Comparison of ENCODE assay signal across 8 mouse cellular contexts in genomic region chr6:119585652-119586375, GRCm38 (mm10). TPM values are rescaled to one million over a fixed set of nuclear protein-coding genes. Genes with fewer than 3 reads are reported as not detected.
DNase-seq lines count a peak whose midpoint lies in the region; ATAC-seq and TF ChIP-seq lines count a peak whose summit lies in the region.

No protein-coding gene starts in this region.

- H3K4me3 ChIP-seq in heart, embryonic 15.5 days, result no peak overlapping the region
- no peak overlapping the region for H3K4me3 ChIP-seq in liver, embryonic 13.5 days (replicated peaks)
- H3K4me3 ChIP-seq in stomach, embryonic 14.5 days (ENCODE audit: low read depth, low read length), result no peak overlapping the region

- H3K9ac ChIP-seq in heart, embryonic 15.5 days, result no peak overlapping the region
- H3K9ac ChIP-seq in liver, embryonic 13.5 days, result no peak overlapping the region
- no peak overlapping the region for H3K9ac ChIP-seq in stomach, embryonic 14.5 days (replicated peaks; ENCODE audit: low read depth, low read length)

- H3K4me1 ChIP-seq in heart, embryonic 15.5 days (replicated peaks), result peaks cover 39% of the 10 kb centered on the region
- 0 out of 2 replicates have a peak, but pooled peaks cover 7% of the 10 kb centered on the region for H3K4me1 ChIP-seq in liver, embryonic 13.5 days (replicated peaks)
- peaks cover 4% of the 10 kb centered on the region; the same call in 1 of the 2 replicates for H3K4me1 ChIP-seq in stomach, embryonic 14.5 days (ENCODE audit: control insufficient read depth, insufficient read depth, low read length)

- 56% methylated on average over 5 of the region's 5 CpGs for WGBS in heart, embryonic 15.5 days
- WGBS in liver, embryonic 13.5 days (ENCODE audit: insufficient replicate concordance), result 67% methylated on average over 5 of the region's 5 CpGs
- WGBS in stomach, embryonic 14.5 days, result 65% methylated on average over 5 of the region's 5 CpGs

- ATAC-seq in heart, embryonic 15.5 days (replicated peaks; ENCODE audit: insufficient number of reproducible peaks, insufficient read depth, low FRiP score, low read depth), result peak; percentile 59; the same call in 1 of the 2 replicates
- 0 out of 2 replicates have a peak, but pooled peaks have one; percentile 23 for ATAC-seq in liver, embryonic 13.5 days (ENCODE audit: low read depth)
- ATAC-seq in stomach, embryonic 14.5 days (ENCODE audit: insufficient number of reproducible peaks, insufficient read depth, low FRiP score, low read depth), result peak; percentile 53; the same call in 1 of the 2 replicates

- no peaks in the 10 kb centered on the region for H3K36me3 ChIP-seq in heart, embryonic 15.5 days
- no peaks in the 10 kb centered on the region for H3K36me3 ChIP-seq in liver, embryonic 13.5 days
- no peaks in the 10 kb centered on the region for H3K36me3 ChIP-seq in stomach, embryonic 14.5 days (ENCODE audit: control insufficient read depth, insufficient read depth, low read length)

- no peak for TF ChIP-seq CTCF in brain, embryonic 14.5 days (IDR thresholded peaks at IDR 0.05; ENCODE audit: borderline replicate concordance, extremely low read depth, insufficient read depth, insufficient read length)

- no peaks in the 10 kb centered on the region for H3K27me3 ChIP-seq in heart, embryonic 15.5 days
- H3K27me3 ChIP-seq in liver, embryonic 13.5 days, result no peaks in the 10 kb centered on the region
- no peaks in the 10 kb centered on the region for H3K27me3 ChIP-seq in stomach, embryonic 14.5 days (ENCODE audit: control insufficient read depth, insufficient read depth, low read length)

- no peaks in the 10 kb centered on the region for H3K9me3 ChIP-seq in heart, embryonic 15.5 days (replicated peaks)
- H3K9me3 ChIP-seq in liver, embryonic 13.5 days (replicated peaks), result no peaks in the 10 kb centered on the region
- no peaks in the 10 kb centered on the region for H3K9me3 ChIP-seq in stomach, embryonic 14.5 days (ENCODE audit: control insufficient read depth, low read depth, low read length)

- peak overlapping the region; percentile 48 for H3K27ac ChIP-seq in heart, embryonic 15.5 days
- H3K27ac ChIP-seq in liver, embryonic 13.5 days, result no peak overlapping the region
- H3K27ac ChIP-seq in stomach, embryonic 14.5 days (ENCODE audit: low read length), result no peak overlapping the region

- DNase-seq in cerebellum, adult 9-10 months, result peak; percentile 38
- DNase-seq in cerebellum, postnatal 25 days, result no peak
- peak; percentile 66 for DNase-seq in brain, embryonic 14.5 days (ENCODE audit: low read depth)
- DNase-seq in liver, embryonic 13.5 days, result no peak
- no peak for DNase-seq in urinary bladder, adult 2 months (ENCODE audit: low spot score)
- DNase-seq in B cell, adult 2 months, result no peak

- no peak for TF ChIP-seq POLR2A in brain, embryonic 14.5 days (IDR thresholded peaks at IDR 0.05; ENCODE audit: borderline replicate concordance, extremely low read depth, insufficient read depth, insufficient read length, poor library complexity, severe bottlenecking)

- no peak overlapping the region for H3K4me2 ChIP-seq in heart, embryonic 15.5 days
- H3K4me2 ChIP-seq in liver, embryonic 13.5 days, result no peak overlapping the region
- no peak overlapping the region for H3K4me2 ChIP-seq in stomach, embryonic 14.5 days (replicated peaks; ENCODE audit: low read depth, low read length)

RNA-seq across cellular contexts. Expression of gene Wnt5b, which starts 41.7 kb away (rescaled TPM):
- polyA plus RNA-seq in brain, embryonic 14.5 days (2012; rRNA removed), result 3.1 and 3.5 TPM in 2 replicates
- polyA plus RNA-seq in heart, embryonic 15.5 days (2015; fragmentation: Nextera tagmentation; extraction: Ambion mirVana), result 5.8 and 8.0 TPM in 2 replicates
- polyA plus RNA-seq in liver, embryonic 13.5 days (2015; fragmentation: Nextera tagmentation; extraction: Ambion mirVana), result 0.31 and 0.52 TPM in 2 replicates
- polyA plus RNA-seq in stomach, embryonic 14.5 days (2014; fragmentation: Nextera tagmentation; extraction: Ambion mirVana), result 11.6 and 13.5 TPM in 2 replicates
- polyA plus RNA-seq in urinary bladder, adult 2 months (2012; rRNA removed), result 7.3 and 8.0 TPM in 2 replicates

Comparison
In these comparisons a context has a peak if more than half of its experiments do, and no peak if none do; other contexts are left out.
1. DNase-seq: peak in cerebellum, adult 9-10 months (single experiment) and brain, embryonic 14.5 days (single experiment); none in cerebellum, postnatal 25 days (0 of 2), liver, embryonic 13.5 days (single experiment), urinary bladder, adult 2 months (single experiment) and B cell, adult 2 months (0 of 2).
2. Peak in every context shown above with its lines, with median percentiles within 50 percentile points of each other: ATAC-seq.